Mouse (Mus musculus) heart, adult 9 months (tissue): ENCODE data around the gene Cbx7.
A peak's percentile ranks its signal among the peaks of the same experiment; 100 is the strongest.
"Not testable (repeated sequence)": the region's sequence is repeated elsewhere in the genome, so short reads cannot be mapped to it uniquely, and the experiment has no call there.

Source experiments
- DNase-seq, 2 experiments: peaks; one replicate each; pipeline ENCODE4 v3.0.0; 2022; ENCODE audit warnings: low spot score in 2 of 2

Cbx7 gene

GRCm38 (mm10) chr15:79927637-79928122 lies 43.2 kb downstream of the Cbx7 start:
- DNase-seq, result peak; percentile 96

- no peak for DNase-seq
Observed at GRCm38 (mm10) chr15:79926856-79927416, 44.0 kb downstream of the Cbx7 start.

GRCm38 (mm10) chr15:79919787-79920186 lies 51.1 kb downstream of the Cbx7 start:
- DNase-seq, result no peak

- DNase-seq, result no peak
Observed at GRCm38 (mm10) chr15:79918485-79918884, 52.4 kb downstream of the Cbx7 start.

- no peak for DNase-seq
Observed at GRCm38 (mm10) chr15:79917111-79917720, 53.7 kb downstream of the Cbx7 start.

- DNase-seq, result no peak
Observed at GRCm38 (mm10) chr15:79916150-79916549, 54.8 kb downstream of the Cbx7 start.

GRCm38 (mm10) chr15:79914357-79914756 lies 56.6 kb downstream of the Cbx7 start:
- no peak for DNase-seq

- DNase-seq, result no peak
Observed at GRCm38 (mm10) chr15:79913761-79914346, 57.1 kb downstream of the Cbx7 start.

- no peak for DNase-seq
Observed at GRCm38 (mm10) chr15:79911339-79911738, 59.6 kb downstream of the Cbx7 start.

- not testable (repeated sequence) for DNase-seq
Observed at GRCm38 (mm10) chr15:79910812-79911211, 60.1 kb downstream of the Cbx7 start.

- not testable (repeated sequence) for DNase-seq
Observed at GRCm38 (mm10) chr15:79909006-79909405, 61.9 kb downstream of the Cbx7 start.

- no peak for DNase-seq
Observed at GRCm38 (mm10) chr15:79906855-79907254, 64.1 kb downstream of the Cbx7 start.

GRCm38 (mm10) chr15:79905211-79905610 lies 65.7 kb downstream of the Cbx7 start:
- no peak for DNase-seq

GRCm38 (mm10) chr15:79904678-79905077 lies 66.2 kb downstream of the Cbx7 start:
- DNase-seq, result not testable (repeated sequence)

GRCm38 (mm10) chr15:79903963-79904362 lies 67.0 kb downstream of the Cbx7 start:
- DNase-seq, result no peak

- not testable (repeated sequence) for DNase-seq
Observed at GRCm38 (mm10) chr15:79903081-79903480, 67.8 kb downstream of the Cbx7 start.

- no peak for DNase-seq
Observed at GRCm38 (mm10) chr15:79901399-79901798, 69.5 kb downstream of the Cbx7 start.

- DNase-seq, result no peak
Observed at GRCm38 (mm10) chr15:79900751-79901150, 70.2 kb downstream of the Cbx7 start.

GRCm38 (mm10) chr15:79899828-79900510 lies 71.0 kb downstream of the Cbx7 start:
- DNase-seq, result no peak

GRCm38 (mm10) chr15:79898988-79899387 lies 71.9 kb downstream of the Cbx7 start:
- DNase-seq, result no peak

GRCm38 (mm10) chr15:79896080-79896725 lies 74.7 kb downstream of the Cbx7 start:
- no peak for DNase-seq
